Mouse (Mus musculus) myocyte (in vitro differentiated cells): ENCODE measurements at regions not wholly inside any gene's neighbourhood (a gene's known extent, or its start where the extent isn't known, plus 50 kb on each side); places are given as distances from the start of the nearest gene placed in this dataset.
A peak's percentile ranks its signal among the peaks of the same experiment; 100 is the strongest.

ENCODE experiments used
- CEBPB ChIP-seq: IDR thresholded peaks from 2 replicates; pipeline ENCODE4 v1.6.1; 2011; ENCODE audit warnings: mild to moderate bottlenecking, moderate library complexity; ENCODE audit not compliant: poor library complexity, insufficient read depth, severe bottlenecking
- E2F4 ChIP-seq: IDR thresholded peaks from one replicate; pipeline ENCODE4 v1.6.1; 2011; ENCODE audit warnings: mild to moderate bottlenecking, control low read depth, moderate library complexity; ENCODE audit not compliant: insufficient read depth
- MAX ChIP-seq: IDR thresholded peaks from one replicate; pipeline ENCODE4 v1.6.1; 2011; ENCODE audit warnings: low read depth, mild to moderate bottlenecking, control low read depth
- MYOD1 ChIP-seq, 3 experiments: IDR thresholded peaks; one replicate each; pipeline ENCODE4 v1.6.1; 2011; ENCODE audit warnings: control low read depth in 2 of 3, low read depth in 2 of 3, mild to moderate bottlenecking in 2 of 3, moderate library complexity in 1 of 3; ENCODE audit not compliant: insufficient read length in 2 of 3, control insufficient read depth in 1 of 3
- MYOG ChIP-seq, 3 experiments: IDR thresholded peaks; one replicate each; pipeline ENCODE4 v1.6.1; 2011; ENCODE audit warnings: control low read depth in 2 of 3, low read depth in 2 of 3, mild to moderate bottlenecking in 2 of 3; ENCODE audit not compliant: insufficient read length in 2 of 3, control insufficient read depth in 1 of 3, insufficient read depth in 1 of 3
- POLR2A ChIP-seq: IDR thresholded peaks from one replicate; pipeline ENCODE4 v1.6.1; 2011; ENCODE audit warnings: low read depth, mild to moderate bottlenecking, control low read depth, moderate library complexity; ENCODE audit not compliant: insufficient read length
- POLR2AphosphoS2 ChIP-seq: IDR thresholded peaks from one replicate; pipeline ENCODE4 v1.6.1; 2011; ENCODE audit warnings: low read depth, control low read depth; ENCODE audit not compliant: insufficient read length
- REST ChIP-seq: IDR thresholded peaks from one replicate; pipeline ENCODE4 v1.6.1; 2011; ENCODE audit warnings: mild to moderate bottlenecking, control low read depth, moderate library complexity; ENCODE audit not compliant: insufficient read depth, insufficient read length
- TCF12 ChIP-seq: IDR thresholded peaks from one replicate; pipeline ENCODE4 v1.6.1; 2011; ENCODE audit warnings: mild to moderate bottlenecking, control low read depth; ENCODE audit not compliant: poor library complexity, insufficient read depth, severe bottlenecking
- TCF3 ChIP-seq: IDR thresholded peaks from one replicate; pipeline ENCODE4 v1.6.1; 2011; ENCODE audit warnings: low read depth, control low read depth; ENCODE audit not compliant: insufficient read length
- USF1 ChIP-seq: IDR thresholded peaks from one replicate; pipeline ENCODE4 v1.6.1; 2011; ENCODE audit warnings: low read depth, mild to moderate bottlenecking, control low read depth, moderate library complexity

- TF ChIP-seq POLR2A (no peak), MYOD1 (IDR thresholded peaks at IDR 0.05; ENCODE audit: control insufficient read depth in 1 of 3, insufficient read length in 2 of 3, low read depth in 2 of 3) (no peak), TCF3 (no peak), MYOG (IDR thresholded peaks at IDR 0.05; ENCODE audit: control insufficient read depth in 1 of 3, insufficient read depth in 1 of 3, insufficient read length in 2 of 3, low read depth in 2 of 3) (no peak), E2F4 (no peak), MAX (no peak), USF1 (peak; percentile 48), POLR2AphosphoS2 (no peak), REST (no peak), TCF12 (no peak), CEBPB (no peak)
Measured at GRCm38 (mm10) chr6:147951642-147952041, 95.4 kb upstream of the Far2 start.
